Mouse (Mus musculus) gastrocnemius, postnatal 14 days (tissue): Measurements from ENCODE around the gene Mkrn1. TPM values are rescaled to one million over a fixed set of nuclear protein-coding genes. Genes with fewer than 3 reads are reported as not detected.
"Not testable (repeated sequence)": the region's sequence is repeated elsewhere in the genome, so short reads cannot be mapped to it uniquely, and the experiment has no call there.

Source experiments
- DNase-seq: peaks from one replicate; pipeline ENCODE4 v3.0.0; 2021; ENCODE audit warnings: mixed read lengths
- intact Hi-C: fragments of 180-260 bp; cut with DNase I; formaldehyde crosslinking; loops from one replicate; pipeline ENCODE4 v1.15.1; 2025; ENCODE audit warnings: low total_unique reads
- long read RNA-seq, 2 experiments: library from polyadenylated mRNA; stranded (forward); transcript quantifications; one replicate each; pipeline ENCODE4 v2.0.0; 2021
- total RNA-seq, 2 experiments: library from RNA; stranded (reverse); gene quantifications; 2 replicates each; pipeline ENCODE4 v1.2.3; 2021

Mkrn1 gene
- total RNA-seq = 10 to 100 TPM; 25.0 to 26.7 TPM
- long read RNA-seq, experiment 1, transcript Mkrn1-203 (3 exons, 751 nt) = minor isoform, 6 of 49 reads
- long read RNA-seq, experiment 1, transcript Mkrn1-201 (8 exons, 3,046 nt) = major isoform, 34 of 49 reads
- long read RNA-seq, experiment 1, partial matches to known transcripts = 2 of 49 reads
- long read RNA-seq, experiment 1, other reads (novel, unspliced or antisense) = 2 of 49 reads
- long read RNA-seq, experiment 2, transcript Mkrn1-203 (3 exons, 751 nt) = minor isoform, 5 of 63 reads
- long read RNA-seq, experiment 2, transcript Mkrn1-202 (5 exons, 1,511 nt) = minor isoform, 11 of 63 reads
- long read RNA-seq, experiment 2, transcript Mkrn1-201 (8 exons, 3,046 nt) = major isoform, 45 of 63 reads
- long read RNA-seq, experiment 2, partial matches to known transcripts = 0 of 63 reads
- long read RNA-seq, experiment 2, other reads (novel, unspliced or antisense) = 2 of 63 reads

DNA sequence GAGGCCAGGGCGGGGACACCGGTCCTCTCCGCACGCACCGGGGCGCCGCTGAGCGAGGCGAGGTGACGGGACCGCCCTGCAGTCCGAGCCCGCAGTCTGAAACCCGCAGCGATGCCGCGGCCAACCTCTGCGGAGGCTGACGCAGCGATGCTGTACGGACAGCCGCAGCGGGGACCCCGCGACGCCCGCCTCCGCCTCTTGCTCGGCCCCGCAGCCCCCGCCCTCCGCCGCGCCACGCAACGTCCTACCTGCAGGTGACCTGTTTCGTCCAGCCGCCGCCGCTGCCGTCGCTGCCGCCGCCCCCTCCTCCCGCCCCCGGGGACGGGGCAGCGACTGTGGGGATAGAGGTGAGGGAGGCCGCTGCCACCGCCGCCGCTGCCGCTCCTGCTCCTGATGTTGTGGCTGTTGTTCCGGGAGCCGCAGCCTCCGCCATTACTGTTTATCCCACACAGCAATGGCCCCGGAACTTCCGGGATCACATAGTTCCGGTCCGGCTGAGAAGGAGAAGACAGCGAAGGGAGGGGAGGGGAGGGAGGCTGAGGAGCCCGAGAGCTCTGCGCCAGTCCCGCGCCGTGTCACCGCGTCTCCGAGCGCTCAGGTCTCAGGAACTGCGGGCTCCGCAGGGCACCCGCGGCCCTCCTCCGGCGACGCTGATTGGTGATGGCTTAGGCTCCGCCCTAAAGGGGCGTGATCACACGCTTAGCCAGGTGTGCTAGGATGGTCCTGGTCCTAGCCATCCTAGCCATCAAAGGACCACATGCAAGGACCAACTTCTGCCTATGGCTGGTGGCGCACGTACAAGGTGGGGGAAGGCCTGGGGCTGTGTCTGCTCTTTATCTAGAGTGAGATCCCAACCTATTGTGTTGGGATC is at the start of gene Mkrn1:
TSS of gene Mkrn1 (minus strand) at position 612 of the 871 bp plus-strand sequence.
- peak; percentile 63 for DNase-seq
- intact Hi-C loops = no loop called here

DNA sequence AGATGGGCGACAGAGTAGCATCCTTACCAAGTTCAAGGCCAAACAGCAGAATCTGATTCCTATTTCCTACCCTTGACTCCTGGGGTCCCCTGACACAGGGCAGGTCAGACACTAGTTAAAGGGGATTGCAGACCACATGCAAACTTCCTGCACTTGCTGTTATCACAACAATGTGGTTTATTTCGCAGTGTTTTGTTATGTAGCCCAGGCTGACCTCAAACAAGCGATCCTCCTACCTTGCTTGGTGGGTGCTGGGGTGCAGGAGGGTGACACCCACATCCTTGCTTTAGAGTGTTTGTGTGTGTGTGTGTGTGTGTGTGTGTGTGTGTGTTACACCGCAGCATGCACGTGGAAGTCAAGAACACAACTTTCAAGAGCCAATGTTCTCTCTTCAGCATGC is 49.2 kb upstream of the Mkrn1 start:
- no peak for DNase-seq
- intact Hi-C loops = loop anchor here (5.0 kb wide), 1 partner anchor 313 kb away; no protein-coding TSS in a partner anchor

DNA sequence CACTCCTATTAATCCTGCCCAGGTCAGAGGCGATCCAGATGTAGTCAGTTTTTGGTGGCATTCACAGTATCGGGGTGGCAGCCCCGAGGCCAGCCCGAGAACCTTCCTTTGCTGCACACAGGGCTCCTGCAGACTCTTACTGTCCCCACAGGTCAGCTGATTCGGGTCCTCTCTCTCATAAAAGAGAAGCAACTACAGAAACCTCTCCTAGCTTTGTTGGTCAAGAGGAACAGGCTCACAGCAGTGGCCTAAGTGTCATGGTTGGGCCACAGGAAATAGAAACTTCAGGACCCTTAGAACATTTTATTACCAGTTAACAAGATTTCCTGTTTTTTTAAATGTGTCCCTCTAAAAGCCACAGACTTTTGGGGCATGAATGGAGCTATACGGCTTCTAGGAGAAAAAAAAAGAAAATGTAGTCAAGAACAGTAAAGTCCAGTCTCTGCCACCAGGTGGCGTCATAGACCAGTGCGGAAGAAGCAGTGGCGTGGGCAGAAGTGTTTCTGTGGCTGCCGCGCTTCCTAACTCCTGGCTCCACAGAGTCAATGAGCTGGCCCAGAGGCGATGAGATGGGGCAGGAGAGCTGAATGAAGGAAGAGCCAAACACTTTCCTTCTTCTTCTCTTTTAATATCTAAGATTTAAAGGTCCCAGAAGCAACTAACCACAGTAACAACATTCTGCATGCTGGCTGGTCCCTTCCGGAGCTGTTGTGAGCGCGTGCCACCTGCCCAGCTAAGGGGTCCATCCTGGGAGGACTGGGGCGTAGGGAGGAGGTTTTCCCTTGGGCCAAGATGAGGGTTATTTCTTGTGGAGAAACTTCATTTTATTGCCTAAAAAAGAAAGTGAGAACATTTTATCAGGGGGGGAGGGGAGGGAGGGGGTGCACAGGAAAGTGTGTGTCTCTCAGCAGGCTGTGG is 42.6 kb upstream of the Mkrn1 start:
- DNase-seq = peak; percentile 76
- intact Hi-C loops = loop anchor here (2.0 kb wide), 1 partner anchor 100 kb away; no protein-coding TSS in a partner anchor

- intact Hi-C loops = no loop called here
- DNase-seq = no peak
Measured at GRCm38 (mm10) chr6:39460040-39460439, 39.8 kb upstream of the Mkrn1 start.

- DNase-seq = no peak
Measured at GRCm38 (mm10) chr6:39455339-39456160, 35.3 kb upstream of the Mkrn1 start.

GRCm38 (mm10) chr6:39454616-39455015 is 34.4 kb upstream of the Mkrn1 start:
- intact Hi-C loops = no loop called here
- DNase-seq = no peak

More at GRCm38 (mm10) chr6:39455339-39456160, 35.3 kb upstream of the Mkrn1 start:
- intact Hi-C loops = no loop called here

DNA sequence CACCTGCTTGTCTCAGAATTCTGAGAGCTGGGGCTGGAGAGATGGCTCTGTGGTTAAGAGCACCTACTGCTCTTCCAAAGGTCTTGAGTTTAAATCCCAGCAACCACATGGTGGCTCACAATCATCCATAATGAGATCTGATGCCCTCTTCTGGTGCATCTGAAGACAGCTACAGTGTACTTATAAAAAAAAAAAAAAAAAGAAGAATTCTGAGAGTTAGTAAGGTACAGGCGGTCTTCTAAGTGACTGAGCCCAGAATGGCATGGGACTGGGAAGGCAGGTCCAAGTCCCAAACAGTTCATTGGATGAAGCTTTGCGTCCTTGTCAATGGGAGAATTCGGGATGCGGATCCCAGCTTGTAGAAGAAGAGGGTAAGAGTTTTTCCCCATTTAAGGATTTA is 33.3 kb upstream of the Mkrn1 start:
- DNase-seq = no peak
- intact Hi-C loops = no loop called here

DNA sequence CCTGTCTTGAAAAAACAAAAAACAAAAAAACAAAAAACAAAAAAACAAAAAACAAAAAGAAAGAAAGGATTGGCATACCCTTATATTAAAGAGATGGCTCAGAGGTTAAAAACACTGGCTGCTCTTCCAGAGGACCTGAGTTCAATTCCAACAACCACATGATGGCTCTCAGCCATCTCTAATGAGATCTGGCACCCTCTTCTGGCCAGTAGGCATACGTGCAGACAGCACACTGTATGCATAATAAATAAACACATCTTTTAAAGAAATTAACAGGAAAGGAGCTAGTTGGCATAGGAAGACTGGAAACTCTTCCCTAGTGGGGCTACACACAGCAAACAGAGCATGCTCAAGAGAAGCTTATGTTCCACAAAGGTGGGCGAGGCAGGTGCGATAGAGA is 30.8 kb upstream of the Mkrn1 start:
- DNase-seq = no peak
- intact Hi-C loops = no loop called here

GRCm38 (mm10) chr6:39450580-39450979 is 30.3 kb upstream of the Mkrn1 start:
- DNase-seq = no peak
- intact Hi-C loops = no loop called here

DNA sequence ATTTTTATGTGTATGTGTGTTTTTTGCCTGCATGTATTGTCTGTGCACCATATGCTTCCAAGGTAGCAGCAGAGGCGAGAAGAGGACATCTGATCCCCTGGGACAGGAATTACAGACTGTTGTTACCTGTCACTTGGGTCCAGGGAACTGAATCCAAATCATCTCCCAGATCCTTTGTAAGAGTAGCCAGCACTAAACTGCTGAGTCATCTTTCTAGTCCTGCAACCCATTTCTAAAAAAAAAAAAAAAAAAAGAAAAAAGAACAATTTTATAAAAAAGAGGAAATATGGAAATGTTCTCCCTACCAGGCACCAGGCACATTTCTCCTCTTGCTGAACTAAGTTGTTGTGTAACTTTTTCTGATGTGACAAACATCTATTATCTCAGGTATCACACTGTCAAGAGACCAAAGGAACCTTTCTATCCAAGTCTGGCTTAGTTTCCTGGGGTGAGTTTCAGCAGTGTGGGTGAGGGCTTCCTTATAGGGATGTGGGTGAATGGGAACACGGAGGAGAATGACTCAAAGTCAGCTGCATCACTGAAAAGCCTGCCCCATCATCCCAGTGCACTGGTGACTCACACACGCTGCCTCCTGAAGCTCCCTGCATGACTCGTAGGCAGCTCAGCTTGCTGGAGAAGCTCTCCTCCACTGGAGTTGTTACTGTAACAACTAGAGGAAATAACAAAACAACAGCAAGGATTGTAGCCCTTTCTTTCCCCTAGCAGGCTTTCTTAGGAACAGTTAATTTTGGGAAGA is 27.3 kb upstream of the Mkrn1 start:
- intact Hi-C loops = no loop called here
- no peak for DNase-seq

DNA sequence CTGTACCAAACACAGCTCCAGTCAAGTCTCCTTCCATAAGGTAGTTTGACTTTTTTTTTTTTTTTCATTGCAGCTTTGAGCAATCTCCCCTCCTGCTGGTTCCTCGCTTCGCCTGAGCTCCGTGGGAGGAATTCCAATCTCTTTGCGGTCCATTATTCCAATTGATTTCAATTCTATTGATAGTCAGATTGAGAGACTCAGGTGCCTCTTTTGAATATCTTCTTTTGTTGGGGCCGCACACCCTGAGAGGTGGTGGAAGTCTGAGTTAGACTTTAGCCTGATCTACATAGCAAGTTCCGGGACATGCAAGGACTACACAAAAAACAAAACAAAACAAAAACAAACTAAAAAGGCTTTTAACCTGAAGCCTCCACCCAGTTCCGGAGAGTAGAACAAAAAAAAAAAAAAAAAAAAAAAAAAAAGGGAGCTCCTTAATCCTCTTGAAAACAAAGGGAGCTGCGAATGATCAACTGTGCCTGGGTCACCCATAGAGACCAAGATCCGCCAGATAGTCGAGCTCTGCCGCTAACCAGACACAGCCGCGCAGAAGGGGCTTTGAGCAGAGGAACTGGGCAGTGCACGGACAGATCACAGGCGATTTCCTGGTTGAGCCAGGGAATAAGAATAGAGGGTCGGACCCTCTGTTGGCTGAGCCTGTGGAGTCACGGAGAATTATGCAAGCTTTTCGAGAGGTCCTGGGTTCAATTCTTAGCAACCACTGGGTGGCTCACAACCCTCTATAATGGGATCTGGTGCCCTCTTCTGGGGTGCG is 25.7 kb upstream of the Mkrn1 start:
- no peak for DNase-seq
- intact Hi-C loops = no loop called here

- intact Hi-C loops = no loop called here
Measured at GRCm38 (mm10) chr6:39442786-39443287, 22.6 kb upstream of the Mkrn1 start.

DNA sequence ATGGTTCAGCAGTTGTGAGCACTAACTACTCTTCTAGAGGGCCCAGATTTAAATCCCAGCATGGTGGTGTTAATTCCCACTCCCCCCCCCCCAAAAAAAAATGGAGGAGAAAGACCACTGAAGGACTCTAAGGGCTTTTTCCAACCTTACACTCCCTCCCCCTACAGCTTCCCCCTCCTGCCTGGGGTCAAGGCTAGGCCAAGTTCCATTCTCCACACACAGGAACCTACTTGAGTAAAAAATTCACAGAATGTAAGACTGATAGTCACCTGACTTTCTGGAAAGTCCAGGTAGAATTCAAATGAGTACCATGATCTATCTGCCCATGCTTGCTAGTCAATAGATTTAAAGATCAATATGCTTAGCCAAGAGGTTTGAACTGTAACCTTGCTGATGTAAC is 19.9 kb upstream of the Mkrn1 start:
- DNase-seq = no peak
- intact Hi-C loops = no loop called here

More at GRCm38 (mm10) chr6:39442786-39443287, 22.6 kb upstream of the Mkrn1 start:
- no peak for DNase-seq

GRCm38 (mm10) chr6:39437519-39437918 is 17.3 kb upstream of the Mkrn1 start:
- intact Hi-C loops, DNase-seq: not testable (repeated sequence)

GRCm38 (mm10) chr6:39435875-39436274 is 15.6 kb upstream of the Mkrn1 start:
- intact Hi-C loops = no loop called here
- DNase-seq = no peak

- no peak for DNase-seq
- intact Hi-C loops = no loop called here
Measured at GRCm38 (mm10) chr6:39434886-39435492, 14.7 kb upstream of the Mkrn1 start.
